Mouse (Mus musculus) kidney, embryonic 16.5 days (tissue): Measurements from ENCODE around the gene Gm20388. TPM values are rescaled to one million over a fixed set of nuclear protein-coding genes. Genes with fewer than 3 reads are reported as not detected.

Experiments used
- ATAC-seq: fragments of 200-750 bp; cut with Nextera tagmentation; 2 replicates; pipeline ENCODE4 v1.8.0; 2017; ENCODE audit warnings: moderate TSS enrichment; ENCODE audit not compliant: low FRiP score, low TSS enrichment
- H3K27ac ChIP-seq: fragments of 300-500 bp; sonication (generic); 2 replicates; pipeline ENCODE4 v1.5.1; 2014; ENCODE audit warnings: low read length
- H3K27me3 ChIP-seq: fragments of 300-500 bp; sonication (generic); 2 replicates; pipeline ENCODE4 v1.6.1; 2014; ENCODE audit warnings: low read length, control low read depth, mixed read lengths; ENCODE audit not compliant: insufficient read depth
- H3K36me3 ChIP-seq: fragments of 300-500 bp; sonication (generic); 2 replicates; pipeline ENCODE4 v1.6.1; 2014; ENCODE audit warnings: low read length, control low read depth, mixed read lengths; ENCODE audit not compliant: insufficient read depth
- H3K4me1 ChIP-seq: fragments of 300-500 bp; sonication (generic); 2 replicates; pipeline ENCODE4 v1.6.1; 2014; ENCODE audit warnings: low read length, control low read depth, mixed read lengths; ENCODE audit not compliant: insufficient read depth
- H3K4me2 ChIP-seq: fragments of 300-500 bp; sonication (generic); replicated peaks from 2 replicates; pipeline ENCODE4 v1.6.1; 2014; ENCODE audit warnings: low read depth, low read length
- H3K4me3 ChIP-seq: fragments of 300-500 bp; sonication (generic); 2 replicates; pipeline ENCODE4 v1.5.1; 2014; ENCODE audit warnings: mild to moderate bottlenecking, low read length
- H3K9ac ChIP-seq: fragments of 300-500 bp; sonication (generic); replicated peaks from 2 replicates; pipeline ENCODE4 v1.6.1; 2014; ENCODE audit warnings: low read length
- H3K9me3 ChIP-seq: fragments of 300-500 bp; sonication (generic); 2 replicates; pipeline ENCODE4 v1.6.1; 2016; ENCODE audit warnings: low read length, control low read depth
- WGBS: fragments of 180-500 bp; shearing (Covaris S2); extraction: QIAGEN DNeasy Blood & Tissue Kit; methylation state at CpG from one replicate; pipeline ENCODE4 v1.1.7; 2014; 5-methylcytosine and 5-hydroxymethylcytosine counted together
- polyA plus RNA-seq: library from polyadenylated mRNA; unstranded; fragments of >200 nt; fragmentation: Nextera tagmentation; extraction: Ambion mirVana; gene quantifications from 2 replicates; pipeline ENCODE4 v1.2.1, GENCODE M21; 2015

The Gm20388 gene
- polyA plus RNA-seq, 1 experiment from 2014 or later = 7.7 TPM

- H3K4me1 ChIP-seq = peaks cover 21% of the 10 kb centered on the region
- ATAC-seq = peak; percentile 87
- H3K9me3 ChIP-seq = no peaks in the 10 kb centered on the region
- H3K9ac ChIP-seq = no peak overlapping the region
- H3K27me3 ChIP-seq = no peaks in the 10 kb centered on the region
- 7% methylated on average over 6 of the region's 6 CpGs for WGBS
- H3K27ac ChIP-seq = no peak overlapping the region
- no peak overlapping the region for H3K4me3 ChIP-seq
- H3K4me2 ChIP-seq = no peak overlapping the region
- H3K36me3 ChIP-seq = no peaks in the 10 kb centered on the region
These were observed 3873.0 kb downstream of the Gm20388 start for GRCm38 (mm10) chr8:123783525-123784249.

- no peaks in the 10 kb centered on the region for H3K9me3 ChIP-seq
- ATAC-seq = no peak
- no peak overlapping the region for H3K4me2 ChIP-seq
- WGBS = 80% methylated on average over 6 of the region's 6 CpGs
- peaks cover 24% of the 10 kb centered on the region for H3K4me1 ChIP-seq
- H3K36me3 ChIP-seq = no peaks in the 10 kb centered on the region
- H3K4me3 ChIP-seq = no peak overlapping the region
- H3K9ac ChIP-seq = no peak overlapping the region
- no peak overlapping the region for H3K27ac ChIP-seq
- no peaks in the 10 kb centered on the region for H3K27me3 ChIP-seq
These were observed 3875.5 kb downstream of the Gm20388 start for GRCm38 (mm10) chr8:123786166-123786565.

GRCm38 (mm10) chr8:123786644-123787043 is 3876.0 kb downstream of the Gm20388 start:
- Histone ChIP-seq H3K4me3 (no peak overlapping the region), H3K9me3 (no peaks in the 10 kb centered on the region), H3K9ac (no peak overlapping the region), H3K27ac (no peak overlapping the region), H3K27me3 (no peaks in the 10 kb centered on the region), H3K36me3 (no peaks in the 10 kb centered on the region), H3K4me1 (peaks cover 25% of the 10 kb centered on the region), H3K4me2 (no peak overlapping the region)
- WGBS = 82% methylated on average over 6 of the region's 6 CpGs
- ATAC-seq = no peak

- 49% methylated on average over 21 of the region's 21 CpGs for WGBS
- Histone ChIP-seq H3K9ac (no peak overlapping the region; the same call in 1 of the 2 replicates), H3K27me3 (peaks cover 3% of the 10 kb centered on the region; the same call in 1 of the 2 replicates), H3K4me3 (no peak overlapping the region), H3K4me1 (peaks cover 33% of the 10 kb centered on the region), H3K27ac (no peak overlapping the region), H3K4me2 (peak overlapping the region; percentile 24), H3K9me3 (no peaks in the 10 kb centered on the region), H3K36me3 (no peaks in the 10 kb centered on the region)
- ATAC-seq = no peak
These were observed 3876.7 kb downstream of the Gm20388 start for GRCm38 (mm10) chr8:123787254-123787897.

- Histone ChIP-seq H3K36me3 (no peaks in the 10 kb centered on the region), H3K27ac (no peak overlapping the region), H3K9ac (no peak overlapping the region), H3K4me1 (peaks cover 34% of the 10 kb centered on the region), H3K4me3 (no peak overlapping the region), H3K9me3 (no peaks in the 10 kb centered on the region), H3K27me3 (peaks cover 3% of the 10 kb centered on the region; the same call in 1 of the 2 replicates), H3K4me2 (no peak overlapping the region)
- no peak for ATAC-seq
- WGBS = 23% methylated on average over 14 of the region's 14 CpGs
These were observed 3878.0 kb downstream of the Gm20388 start for GRCm38 (mm10) chr8:123788416-123789170.

- Histone ChIP-seq H3K4me2 (no peak overlapping the region), H3K9ac (no peak overlapping the region), H3K27me3 (peaks cover 3% of the 10 kb centered on the region; the same call in 1 of the 2 replicates), H3K36me3 (no peaks in the 10 kb centered on the region), H3K4me3 (no peak overlapping the region), H3K9me3 (no peaks in the 10 kb centered on the region), H3K4me1 (peaks cover 41% of the 10 kb centered on the region), H3K27ac (no peak overlapping the region)
- no peak for ATAC-seq
- WGBS = 76% methylated on average over 9 of the region's 9 CpGs
These were observed 3878.8 kb downstream of the Gm20388 start for GRCm38 (mm10) chr8:123789461-123789860.

- Histone ChIP-seq H3K4me2 (no peak overlapping the region), H3K9me3 (no peaks in the 10 kb centered on the region), H3K27me3 (peaks cover 3% of the 10 kb centered on the region; the same call in 1 of the 2 replicates), H3K36me3 (no peaks in the 10 kb centered on the region), H3K4me3 (no peak overlapping the region), H3K9ac (no peak overlapping the region), H3K27ac (no peak overlapping the region), H3K4me1 (peaks cover 41% of the 10 kb centered on the region)
- WGBS = 3% methylated on average over 4 of the region's 4 CpGs
- ATAC-seq = no peak
These were observed 3879.3 kb downstream of the Gm20388 start for GRCm38 (mm10) chr8:123789970-123790369.

- no peak overlapping the region for H3K4me3 ChIP-seq
- peaks cover 41% of the 10 kb centered on the region for H3K4me1 ChIP-seq
- peaks cover 3% of the 10 kb centered on the region; the same call in 1 of the 2 replicates for H3K27me3 ChIP-seq
- H3K9ac ChIP-seq = 0 out of 2 replicates have a peak overlapping the region, but pooled peaks have one; percentile 26
- H3K4me2 ChIP-seq = no peak overlapping the region
- H3K9me3 ChIP-seq = no peaks in the 10 kb centered on the region
- no peaks in the 10 kb centered on the region for H3K36me3 ChIP-seq
- peak; percentile 44 for ATAC-seq
- 50% methylated on average over 16 of the region's 16 CpGs for WGBS
- H3K27ac ChIP-seq = peak overlapping the region; percentile 9
These were observed 3880.6 kb downstream of the Gm20388 start for GRCm38 (mm10) chr8:123791101-123791844.

- Histone ChIP-seq H3K4me2 (no peak overlapping the region), H3K9ac (no peak overlapping the region), H3K4me3 (no peak overlapping the region), H3K36me3 (no peaks in the 10 kb centered on the region), H3K27ac (peak overlapping the region; percentile 9), H3K9me3 (no peaks in the 10 kb centered on the region), H3K4me1 (peaks cover 41% of the 10 kb centered on the region), H3K27me3 (peaks cover 3% of the 10 kb centered on the region; the same call in 1 of the 2 replicates)
- WGBS = 46% methylated on average over 7 of the region's 7 CpGs
- peak; percentile 72 for ATAC-seq
These were observed 3881.2 kb downstream of the Gm20388 start for GRCm38 (mm10) chr8:123791845-123792225.
